Mouse (Mus musculus) hindbrain, embryonic 13.5 days (tissue): ENCODE measurements at regions not wholly inside any gene's neighbourhood (a gene's known extent, or its start where the extent isn't known, plus 50 kb on each side); places are given as distances from the start of the nearest gene placed in this dataset.

Experiments used
- ATAC-seq: fragments of 200-750 bp; cut with Nextera tagmentation; 2 replicates; pipeline ENCODE4 v1.8.0; 2017; ENCODE audit warnings: moderate TSS enrichment; ENCODE audit not compliant: low FRiP score
- H3K27ac ChIP-seq: fragments of 300-500 bp; sonication (generic); 2 replicates; pipeline ENCODE4 v1.5.1; 2015; ENCODE audit warnings: inconsistent platforms, mild to moderate bottlenecking, moderate library complexity
- H3K27me3 ChIP-seq: fragments of 300-500 bp; sonication (generic); 2 replicates; pipeline ENCODE4 v1.6.1; 2015; ENCODE audit warnings: mild to moderate bottlenecking, inconsistent platforms
- H3K36me3 ChIP-seq: fragments of 300-500 bp; sonication (generic); 2 replicates; pipeline ENCODE4 v1.6.1; 2015; ENCODE audit warnings: mild to moderate bottlenecking, inconsistent platforms
- H3K4me1 ChIP-seq: fragments of 300-500 bp; sonication (generic); replicated peaks from 2 replicates; pipeline ENCODE4 v1.6.1; 2015; ENCODE audit warnings: inconsistent platforms
- H3K4me2 ChIP-seq: fragments of 300-500 bp; sonication (generic); 2 replicates; pipeline ENCODE4 v1.6.1; 2015; ENCODE audit warnings: inconsistent platforms, mild to moderate bottlenecking, moderate library complexity
- H3K4me3 ChIP-seq: fragments of 300-500 bp; sonication (generic); 2 replicates; pipeline ENCODE4 v1.5.1; 2015; ENCODE audit warnings: mild to moderate bottlenecking, inconsistent platforms
- H3K9ac ChIP-seq: fragments of 300-500 bp; sonication (generic); 2 replicates; pipeline ENCODE4 v1.6.1; 2015; ENCODE audit warnings: mild to moderate bottlenecking, inconsistent platforms
- H3K9me3 ChIP-seq: fragments of 300-500 bp; sonication (generic); 2 replicates; pipeline ENCODE4 v1.6.1; 2016; ENCODE audit warnings: inconsistent platforms
- WGBS: fragments of 180-500 bp; shearing (Covaris S2); methylation state at CpG from one replicate; pipeline ENCODE4 v1.1.7; 2015; 5-methylcytosine and 5-hydroxymethylcytosine counted together

DNA sequence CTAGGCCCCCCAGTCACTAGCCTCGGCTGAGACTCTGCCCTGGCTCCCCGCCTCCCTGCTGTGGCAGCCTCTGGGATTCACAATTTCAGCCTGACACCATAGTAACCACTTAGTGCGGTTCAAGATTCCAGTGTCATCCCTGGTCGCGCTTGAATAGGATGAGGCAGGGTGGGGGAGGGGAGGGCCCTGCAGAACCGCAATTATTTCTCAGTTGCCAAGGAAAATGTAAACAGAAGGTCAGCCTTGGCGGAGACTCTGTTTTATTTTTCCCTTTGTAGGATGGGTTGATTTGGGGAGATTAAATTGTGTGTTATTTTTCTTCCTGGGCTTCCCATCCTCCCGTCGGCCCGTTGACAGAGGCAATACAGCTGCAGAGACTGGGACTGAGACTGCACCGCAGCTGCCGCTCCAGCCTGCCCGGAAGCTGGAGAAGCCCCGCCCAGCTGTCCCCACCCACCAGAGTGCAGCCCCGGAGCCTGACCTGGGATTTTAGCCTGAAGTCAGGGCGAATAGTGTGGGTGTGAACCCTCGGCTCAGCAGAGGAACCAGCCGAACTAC is 106.6 kb downstream of the Tpra1 start:
- Histone ChIP-seq H3K9me3 (no peaks in the 10 kb centered on the region), H3K27me3 (peaks cover 18% of the 10 kb centered on the region; the same call in 1 of the 2 replicates), H3K36me3 (no peaks in the 10 kb centered on the region), H3K27ac (peak overlapping the region; percentile 87), H3K9ac (peak overlapping the region; percentile 44; the same call in 1 of the 2 replicates), H3K4me2 (peak overlapping the region; percentile 43), H3K4me3 (peak overlapping the region; percentile 13), H3K4me1 (peaks cover 70% of the 10 kb centered on the region)
- WGBS: 1% methylated on average over 18 of the region's 18 CpGs
- ATAC-seq: peak; percentile 52

DNA sequence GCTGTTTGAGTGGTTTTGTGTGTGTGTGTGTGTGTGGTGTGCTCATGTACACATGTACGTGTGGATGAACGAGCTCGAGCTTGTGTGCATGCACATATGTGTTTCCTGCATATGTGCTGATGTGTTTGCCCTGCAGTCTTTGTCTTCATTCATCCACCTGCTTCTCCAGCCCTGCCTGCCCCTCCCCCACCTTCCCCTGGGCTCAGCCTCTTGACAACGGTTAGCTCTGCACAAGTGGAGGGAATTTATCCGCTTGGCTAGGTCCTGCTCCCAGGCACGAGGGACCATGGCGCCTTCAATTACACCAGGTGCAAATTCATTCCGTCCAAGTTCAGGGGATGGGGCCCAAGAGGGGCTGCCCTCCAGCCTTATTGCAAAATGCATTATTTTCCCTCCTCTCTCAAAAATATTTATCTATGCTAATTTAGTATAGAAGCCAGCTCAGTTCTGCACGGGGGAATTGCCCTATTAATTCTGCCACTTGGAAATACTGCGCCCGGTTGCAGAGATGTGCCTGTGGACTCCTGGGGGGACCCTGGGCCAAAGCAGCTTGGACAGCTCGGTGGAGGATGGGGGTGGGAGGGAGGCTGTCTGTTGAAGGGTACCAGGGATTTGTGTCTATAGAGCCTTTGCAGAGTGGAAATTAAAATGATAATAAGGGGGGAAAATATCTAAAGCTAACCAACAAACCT is 111.1 kb downstream of the Tpra1 start:
- Histone ChIP-seq H3K9me3 (no peaks in the 10 kb centered on the region), H3K36me3 (no peaks in the 10 kb centered on the region), H3K9ac (no peak overlapping the region), H3K27me3 (peaks cover 47% of the 10 kb centered on the region), H3K4me3 (no peak overlapping the region), H3K4me2 (no peak overlapping the region), H3K4me1 (peaks cover 63% of the 10 kb centered on the region), H3K27ac (peak overlapping the region; percentile 90)
- 14% methylated on average over 12 of the region's 12 CpGs for WGBS
- ATAC-seq: peak; percentile 72

DNA sequence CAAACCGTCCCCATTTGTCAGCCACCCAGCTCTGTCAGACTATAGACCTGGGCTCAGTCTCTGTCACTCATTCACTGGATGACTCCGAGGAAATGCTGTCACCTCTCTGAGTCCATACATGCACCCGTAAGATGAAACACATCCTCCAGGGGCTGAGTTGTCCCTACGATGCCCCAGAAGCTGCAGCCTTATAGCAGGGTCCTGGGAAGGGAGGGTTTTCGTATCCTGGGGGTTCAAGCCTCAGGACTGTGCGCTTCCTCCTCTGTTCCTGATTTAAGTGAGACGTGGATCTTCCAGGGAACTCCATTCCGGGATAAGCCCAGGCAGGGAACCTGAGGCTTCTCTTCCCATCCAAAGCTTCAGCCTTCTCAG is 111.6 kb downstream of the Tpra1 start:
- 44% methylated on average over 8 of the region's 8 CpGs for whole genome bisulfite sequencing
- peak overlapping the region; percentile 20; the same call in 1 of the 2 replicates for H3K9ac ChIP-seq
- peaks cover 58% of the 10 kb centered on the region for H3K4me1 ChIP-seq
- peaks cover 52% of the 10 kb centered on the region for H3K27me3 ChIP-seq
- H3K27ac ChIP-seq: peak overlapping the region; percentile 90
- H3K4me2 ChIP-seq: no peak overlapping the region
- H3K4me3 ChIP-seq: no peak overlapping the region
- no peaks in the 10 kb centered on the region for H3K36me3 ChIP-seq
- no peak; the same call in none of the 2 replicates for ATAC-seq
- H3K9me3 ChIP-seq: no peaks in the 10 kb centered on the region

DNA sequence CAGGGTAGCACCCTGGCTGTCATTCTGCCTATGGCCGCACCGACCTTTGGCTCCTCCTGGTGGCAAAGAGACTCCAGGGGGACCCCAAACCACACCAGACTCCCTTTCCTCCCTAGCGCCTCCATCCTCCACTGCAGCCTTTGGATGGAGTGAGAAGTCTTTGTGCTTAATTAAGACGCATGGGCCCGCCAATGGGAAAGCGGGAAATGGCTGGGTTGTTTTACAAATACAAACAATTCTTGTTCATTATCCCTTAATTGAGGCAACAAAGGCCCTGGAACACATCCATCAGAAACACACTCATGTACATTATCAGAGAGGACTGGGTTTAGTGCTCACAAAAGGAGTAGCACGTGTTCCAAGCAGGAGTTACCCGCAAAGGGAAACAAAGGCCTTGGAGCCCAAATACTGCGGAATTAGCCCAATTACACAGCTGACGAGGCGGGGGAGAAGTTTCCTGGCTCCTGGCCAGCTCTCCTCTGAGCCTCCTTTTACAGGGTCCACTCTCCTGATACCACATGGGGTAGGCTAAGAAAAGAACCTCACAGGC is 122.1 kb downstream of the Tpra1 start:
- H3K4me2 ChIP-seq: no peak overlapping the region
- ATAC-seq: peak; percentile 55
- peaks cover 90% of the 10 kb centered on the region for H3K27me3 ChIP-seq
- no peaks in the 10 kb centered on the region for H3K36me3 ChIP-seq
- WGBS: 15% methylated on average over 11 of the region's 11 CpGs
- H3K4me1 ChIP-seq: peaks cover 10% of the 10 kb centered on the region
- H3K4me3 ChIP-seq: no peak overlapping the region
- no peak overlapping the region for H3K9ac ChIP-seq
- no peaks in the 10 kb centered on the region for H3K9me3 ChIP-seq
- H3K27ac ChIP-seq: no peak overlapping the region

DNA sequence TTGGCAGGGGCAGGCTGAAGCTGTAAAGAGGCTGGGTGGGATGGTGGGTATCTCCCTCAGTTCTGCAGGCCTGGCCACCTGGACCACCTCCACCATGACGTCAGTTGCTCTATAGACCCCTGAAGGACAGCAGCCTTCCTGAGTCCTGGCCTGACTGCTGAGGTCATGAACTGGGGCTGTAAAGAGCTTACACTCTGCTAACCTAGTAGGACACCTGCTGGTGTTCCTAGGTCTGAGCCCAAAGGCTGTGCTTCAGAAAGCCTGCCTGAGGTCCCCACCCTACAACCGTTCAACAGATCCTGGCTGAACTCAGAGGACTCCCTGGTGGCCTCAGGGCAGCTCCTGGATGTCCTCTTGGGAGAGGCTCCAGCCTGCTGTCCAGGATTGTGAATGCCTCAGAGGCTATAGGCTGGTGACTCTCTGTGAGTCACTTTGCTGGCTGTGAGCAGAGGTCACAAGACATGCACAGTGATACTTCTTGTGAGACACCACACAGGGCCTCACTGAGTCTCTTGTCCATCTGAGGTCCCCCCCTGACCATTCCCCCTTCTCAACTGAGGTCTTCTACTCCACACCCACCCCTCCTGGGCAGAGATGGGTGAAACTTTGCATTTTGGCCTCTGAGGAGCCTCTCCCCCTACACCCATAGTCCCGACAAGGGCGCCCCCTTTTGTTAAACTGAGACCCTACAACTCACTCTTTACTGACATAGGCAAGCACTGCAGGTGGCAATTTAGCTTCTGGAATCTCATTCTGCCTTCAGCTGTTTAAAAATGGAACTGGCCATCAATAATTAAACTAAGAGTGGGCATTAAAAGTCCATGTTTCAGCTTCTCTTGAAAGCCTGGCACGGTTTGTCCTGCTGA is 131.6 kb downstream of the Tpra1 start:
- no peak overlapping the region for H3K4me3 ChIP-seq
- H3K27ac ChIP-seq: no peak overlapping the region
- no peak overlapping the region for H3K4me2 ChIP-seq
- peaks cover 76% of the 10 kb centered on the region for H3K27me3 ChIP-seq
- H3K9ac ChIP-seq: no peak overlapping the region
- 44% methylated on average over 5 of the region's 5 CpGs for WGBS
- ATAC-seq: no peak
- H3K4me1 ChIP-seq: peaks cover 37% of the 10 kb centered on the region
- no peaks in the 10 kb centered on the region for H3K9me3 ChIP-seq
- H3K36me3 ChIP-seq: no peaks in the 10 kb centered on the region

DNA sequence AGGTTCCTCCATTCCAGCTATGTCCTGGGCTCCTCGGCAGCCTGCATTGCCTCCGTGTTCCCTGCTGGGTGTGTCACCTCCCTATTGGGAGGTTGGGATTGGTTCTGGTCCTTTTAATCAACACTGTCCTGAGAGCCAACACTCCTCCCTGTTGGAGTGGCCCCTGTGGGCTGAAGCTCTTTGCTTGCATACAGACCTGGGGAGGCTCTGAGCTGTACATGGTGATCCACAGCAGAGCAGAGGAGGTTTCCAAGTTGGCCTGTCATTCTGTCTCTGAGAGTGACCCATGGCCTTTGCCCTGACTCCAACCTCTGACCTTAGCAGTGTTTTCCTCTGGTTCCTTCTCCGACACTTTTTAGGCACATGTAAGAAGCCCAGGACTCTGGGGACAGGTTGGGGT is 132.4 kb downstream of the Tpra1 start:
- Histone ChIP-seq H3K4me3 (no peak overlapping the region), H3K27me3 (peaks cover 74% of the 10 kb centered on the region), H3K9ac (0 out of 2 replicates have a peak overlapping the region, but pooled peaks have one; percentile 40), H3K4me2 (no peak overlapping the region), H3K4me1 (peaks cover 37% of the 10 kb centered on the region), H3K36me3 (no peaks in the 10 kb centered on the region), H3K9me3 (no peaks in the 10 kb centered on the region), H3K27ac (peak overlapping the region; percentile 87)
- WGBS: 40% methylated on average over 3 of the region's 3 CpGs
- ATAC-seq: no peak

DNA sequence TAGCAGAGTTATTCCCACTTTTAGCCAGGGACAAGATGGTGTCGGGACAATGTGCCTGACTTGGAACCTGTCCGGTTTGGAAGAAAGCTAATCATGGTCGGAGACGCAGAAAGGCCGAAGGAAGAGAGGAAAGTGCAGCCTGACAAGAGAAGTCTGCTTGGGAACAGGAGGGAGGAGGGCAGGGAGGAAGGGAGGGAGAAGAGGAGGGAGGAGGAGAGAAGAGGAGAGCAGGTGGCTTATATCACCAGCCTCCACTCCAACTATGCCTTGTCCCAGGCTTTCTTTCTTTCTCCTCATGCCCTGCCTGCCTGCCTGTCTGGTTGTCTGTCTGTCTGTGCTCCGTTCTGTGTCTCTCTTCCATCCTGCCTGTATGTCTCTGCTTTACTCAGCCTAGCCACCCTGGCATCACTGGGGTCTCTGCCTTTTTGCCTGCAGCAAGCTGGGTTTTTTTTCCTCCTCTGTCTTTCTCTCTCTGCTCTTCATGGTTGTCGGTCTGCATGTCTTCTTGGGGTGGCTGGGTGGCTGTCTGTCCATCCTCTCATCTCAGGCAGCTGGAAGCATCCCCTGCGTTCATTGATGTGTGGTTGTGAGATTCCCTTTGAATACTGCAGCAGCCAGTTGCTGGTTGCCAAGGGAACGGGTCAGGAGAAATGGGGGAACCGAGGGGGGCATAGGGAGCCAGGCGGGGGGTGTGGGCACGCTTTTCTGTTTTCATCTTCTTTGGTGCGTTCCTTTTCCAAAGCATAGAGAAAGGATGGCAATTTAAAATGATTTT is 133.2 kb downstream of the Tpra1 start:
- peaks cover 81% of the 10 kb centered on the region for H3K27me3 ChIP-seq
- H3K27ac ChIP-seq: peak overlapping the region; percentile 87
- peak; percentile 82 for ATAC-seq
- peaks cover 37% of the 10 kb centered on the region for H3K4me1 ChIP-seq
- H3K9ac ChIP-seq: peak overlapping the region; percentile 68
- peak overlapping the region; percentile 42 for H3K4me2 ChIP-seq
- no peaks in the 10 kb centered on the region for H3K36me3 ChIP-seq
- H3K9me3 ChIP-seq: no peaks in the 10 kb centered on the region
- 31% methylated on average over 13 of the region's 13 CpGs for WGBS
- no peak overlapping the region for H3K4me3 ChIP-seq

DNA sequence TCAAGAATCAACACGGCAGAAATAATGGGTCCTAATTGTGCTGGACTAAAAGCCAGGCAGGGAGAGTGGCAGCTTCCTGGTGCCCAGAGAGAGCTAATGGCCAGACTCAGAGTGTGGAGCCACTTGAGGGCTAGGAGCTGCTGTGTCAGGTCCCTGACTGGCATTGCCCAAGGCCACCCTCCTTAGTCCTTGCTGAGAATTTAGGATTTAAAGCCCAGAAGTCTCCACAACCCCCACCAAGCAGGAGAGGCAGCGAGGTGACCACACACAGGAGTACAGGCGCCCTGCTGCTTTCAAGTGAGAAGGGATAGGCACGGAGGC is 133.7 kb downstream of the Tpra1 start:
- no peaks in the 10 kb centered on the region for H3K9me3 ChIP-seq
- peaks cover 37% of the 10 kb centered on the region for H3K4me1 ChIP-seq
- no peaks in the 10 kb centered on the region for H3K36me3 ChIP-seq
- peak overlapping the region; percentile 87 for H3K27ac ChIP-seq
- peaks cover 82% of the 10 kb centered on the region for H3K27me3 ChIP-seq
- WGBS: 29% methylated on average over 4 of the region's 4 CpGs
- peak overlapping the region; percentile 68; the same call in 1 of the 2 replicates for H3K9ac ChIP-seq
- ATAC-seq: peak; percentile 15
- H3K4me3 ChIP-seq: no peak overlapping the region
- peak overlapping the region; percentile 42 for H3K4me2 ChIP-seq

DNA sequence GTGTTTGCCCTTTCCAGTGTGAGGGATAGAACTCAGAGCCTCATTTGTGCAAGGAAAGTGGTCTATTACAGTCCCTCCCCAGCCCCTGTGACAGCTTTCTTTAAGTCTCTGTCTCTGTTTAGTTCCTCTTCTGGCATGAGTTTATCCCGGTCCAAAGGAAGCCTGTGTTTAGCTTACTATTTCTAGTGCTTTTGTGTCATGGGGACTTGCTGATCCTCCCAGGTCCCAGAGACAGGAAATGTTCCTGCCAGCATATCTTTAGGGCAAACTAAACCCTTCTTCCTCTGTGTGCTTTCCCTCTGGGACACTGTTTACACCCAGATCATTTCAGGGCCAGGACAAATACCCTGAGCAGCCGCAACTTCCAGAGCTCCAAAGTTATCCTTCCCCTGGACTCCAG is 135.3 kb downstream of the Tpra1 start:
- no peak for ATAC-seq

DNA sequence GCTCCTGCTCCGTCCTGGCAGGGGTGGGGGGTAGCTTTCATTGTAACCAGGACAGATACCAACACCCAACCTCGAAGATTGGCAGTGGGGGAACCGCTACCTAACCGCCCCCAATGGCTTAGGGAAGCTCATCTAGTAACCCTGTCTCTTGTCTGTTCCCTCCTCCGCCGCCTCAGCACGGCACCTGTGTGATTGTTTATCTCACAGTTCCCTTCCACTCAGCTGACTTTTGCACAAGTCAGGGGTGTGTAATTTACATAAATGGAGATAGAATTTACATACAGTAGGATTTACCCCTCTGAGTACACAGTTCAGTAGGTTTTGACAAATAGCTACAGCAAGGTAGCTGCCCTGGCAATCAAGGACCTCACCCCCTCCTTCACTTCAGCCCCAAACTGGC is 135.8 kb downstream of the Tpra1 start:
- 75% methylated on average over 7 of the region's 7 CpGs for WGBS
- Histone ChIP-seq H3K4me3 (no peak overlapping the region), H3K36me3 (no peaks in the 10 kb centered on the region), H3K9ac (no peak overlapping the region), H3K4me1 (peaks cover 37% of the 10 kb centered on the region), H3K27me3 (peaks cover 69% of the 10 kb centered on the region), H3K27ac (no peak overlapping the region), H3K4me2 (no peak overlapping the region), H3K9me3 (no peaks in the 10 kb centered on the region)
- no peak for ATAC-seq

More for the DNA sequence above, 135.3 kb downstream of the Tpra1 start:
- WGBS: 78% methylated on average over 2 of the region's 2 CpGs
- Histone ChIP-seq H3K4me3 (no peak overlapping the region), H3K36me3 (no peaks in the 10 kb centered on the region), H3K4me2 (no peak overlapping the region), H3K9ac (no peak overlapping the region), H3K4me1 (peaks cover 37% of the 10 kb centered on the region), H3K9me3 (no peaks in the 10 kb centered on the region), H3K27me3 (peaks cover 72% of the 10 kb centered on the region), H3K27ac (no peak overlapping the region)

DNA sequence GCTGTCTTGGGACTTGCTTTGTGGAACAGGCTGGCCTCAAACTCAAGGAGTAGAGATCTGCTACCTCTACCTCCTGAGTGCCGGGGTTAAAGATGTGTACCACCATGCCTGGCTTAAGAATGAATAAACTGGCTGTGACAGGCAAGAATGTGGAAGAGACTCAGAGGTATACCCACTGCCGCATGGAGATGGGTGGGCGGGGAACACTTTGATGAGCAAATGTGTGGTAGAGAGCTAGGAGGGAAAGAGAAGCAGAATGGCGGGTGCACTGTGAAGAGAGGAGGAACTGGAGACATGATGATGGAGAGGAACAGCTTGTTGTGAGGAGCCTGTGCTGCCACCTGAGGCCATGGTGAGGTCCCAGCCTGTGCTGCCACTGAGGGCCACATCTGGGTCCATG is 138.9 kb downstream of the Tpra1 start:
- no peak overlapping the region for H3K4me3 ChIP-seq
- no peak for ATAC-seq
- peaks cover 10% of the 10 kb centered on the region for H3K4me1 ChIP-seq
- no peak overlapping the region for H3K27ac ChIP-seq
- 95% methylated on average over 4 of the region's 4 CpGs for WGBS
- no peaks in the 10 kb centered on the region for H3K36me3 ChIP-seq
- no peak overlapping the region for H3K9ac ChIP-seq
- peaks cover 50% of the 10 kb centered on the region for H3K27me3 ChIP-seq
- H3K9me3 ChIP-seq: no peaks in the 10 kb centered on the region
- no peak overlapping the region for H3K4me2 ChIP-seq
